Mouse (Mus musculus) leukemia stem cell, adult 10-12 weeks (primary cell): Measurements from ENCODE around the gene Olfr1199. TPM values are rescaled to one million over a fixed set of nuclear protein-coding genes. Genes with fewer than 3 reads are reported as not detected.

ENCODE experiments used
- polyA plus RNA-seq: library from polyadenylated mRNA; stranded (reverse); fragments of >175 nt; gene quantifications from 2 replicates; pipeline ENCODE4 v1.2.3, GENCODE M21; 2012; ENCODE audit warnings: low replicate concordance

Olfr1199 gene
- not detected in 2 replicates for polyA plus RNA-seq

GRCm38 (mm10) chr2:88760369-88760768 lies at the start of gene Olfr1199:
TSS of gene Olfr1199 (minus strand) at chr2:88760469.

GRCm38 (mm10) chr2:88792736-88793135 lies 32.5 kb upstream of the Olfr1199 start, which contains the start of gene Olfr1201:
TSS of gene Olfr1201 (plus strand) at chr2:88793036.

DNA sequence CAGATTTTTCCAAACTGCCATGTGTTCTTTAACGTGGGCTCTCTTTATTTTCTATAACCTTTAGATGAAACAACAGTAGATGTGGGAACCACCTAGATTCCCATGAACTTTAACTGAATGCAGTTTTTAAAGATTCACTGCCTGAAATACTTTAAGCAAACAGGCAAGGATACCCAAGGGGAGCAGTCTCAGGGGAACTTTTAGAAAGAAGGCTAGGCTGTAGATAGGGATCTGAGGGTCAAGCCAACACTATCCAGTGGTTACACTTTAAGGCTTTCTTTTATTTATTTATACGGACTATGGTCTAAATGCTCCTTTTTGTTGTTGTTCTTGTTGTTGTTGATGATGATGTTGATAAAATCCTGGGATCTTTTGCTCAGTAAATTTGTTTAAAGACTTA lies 10.1 kb upstream of the Olfr1199 start, which contains the start of gene Olfr1200:
Gene Olfr1200 (minus strand): TSS at position 101 of the 400 bp plus-strand sequence.

DNA sequence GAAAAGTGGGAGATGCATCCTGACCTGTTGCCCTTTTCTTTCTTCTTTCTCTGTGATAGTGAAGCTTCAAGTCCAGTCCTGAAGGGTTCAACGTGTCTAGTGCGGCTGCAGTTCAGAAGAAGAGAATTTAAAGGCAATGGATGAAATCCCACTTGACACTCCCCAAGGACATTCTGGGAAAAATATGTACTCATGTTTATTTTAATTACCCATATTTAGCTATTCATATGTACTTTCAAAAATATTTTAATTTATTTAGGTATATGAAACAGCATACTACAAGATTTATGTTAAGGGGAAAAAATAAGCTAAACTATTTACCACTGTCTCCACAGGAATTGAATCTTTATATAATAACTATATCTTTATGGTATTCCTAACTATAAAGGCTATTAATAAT lies 9.0 kb downstream of the Olfr1199 start, which contains the start of gene Olfr1198:
Gene Olfr1198 (minus strand): TSS at position 101 of the 400 bp plus-strand sequence.

GRCm38 (mm10) chr2:88732266-88732665 lies 28.0 kb downstream of the Olfr1199 start, which contains the start of gene Olfr1197:
TSS of gene Olfr1197 (minus strand) at chr2:88732366.

GRCm38 (mm10) chr2:88704497-88704896 lies 55.8 kb downstream of the Olfr1199 start, which contains the start of gene Olfr1196:
TSS of gene Olfr1196 (minus strand) at chr2:88704597.

Other genes starting within 250 kb of the Olfr1199 start
- not detected in 2 replicates for gene Olfr1186, start 241.9 kb downstream of the Olfr1199 start, polyA plus RNA-seq
- not detected in 2 replicates for gene Olfr1188, start 203.5 kb downstream of the Olfr1199 start, polyA plus RNA-seq
- not detected in 2 replicates for gene Olfr1189, start 174.0 kb downstream of the Olfr1199 start, polyA plus RNA-seq
- not detected in 2 replicates for gene Olfr1191-ps1, start 119.9 kb downstream of the Olfr1199 start, polyA plus RNA-seq
- 0.02 TPM in 1 of 2 replicates, not detected in the other for gene Olfr1192-ps1, start 112.0 kb downstream of the Olfr1199 start, polyA plus RNA-seq
- not detected in 2 replicates for gene Olfr1193, start 84.8 kb downstream of the Olfr1199 start, polyA plus RNA-seq
- not detected in 2 replicates for gene Olfr1195, start 71.3 kb downstream of the Olfr1199 start, polyA plus RNA-seq
- not detected in 2 replicates for gene Olfr1196, start 55.9 kb downstream of the Olfr1199 start, polyA plus RNA-seq
- not detected in 2 replicates for gene Olfr1197, start 28.1 kb downstream of the Olfr1199 start, polyA plus RNA-seq
- not detected in 2 replicates for gene Olfr1198, start 9.1 kb downstream of the Olfr1199 start, polyA plus RNA-seq
- not detected in 2 replicates for gene Olfr1200, start 10.0 kb upstream of the Olfr1199 start, polyA plus RNA-seq
- not detected in 2 replicates for gene Olfr1201, start 32.6 kb upstream of the Olfr1199 start, polyA plus RNA-seq
- not detected in 2 replicates for gene Olfr1202, start 54.0 kb upstream of the Olfr1199 start, polyA plus RNA-seq
- not detected in 2 replicates for gene Olfr1205, start 69.3 kb upstream of the Olfr1199 start, polyA plus RNA-seq
- not detected in 2 replicates for gene Olfr1204, start 88.8 kb upstream of the Olfr1199 start, polyA plus RNA-seq
- not detected in 2 replicates for gene Olfr1206, start 102.8 kb upstream of the Olfr1199 start, polyA plus RNA-seq
- gene Olfr1208, start 141.8 kb upstream of the Olfr1199 start, polyA plus RNA-seq, result not detected in 2 replicates
- not detected in 2 replicates for gene Olfr1209, start 154.7 kb upstream of the Olfr1199 start, polyA plus RNA-seq
- gene Olfr1211, start 177.6 kb upstream of the Olfr1199 start, polyA plus RNA-seq, result not detected in 2 replicates
- gene Olfr1212, start 193.5 kb upstream of the Olfr1199 start, polyA plus RNA-seq, result 0.33 TPM in 1 of 2 replicates, not detected in the other
- not detected in 2 replicates for gene Gm13762, start 219.8 kb upstream of the Olfr1199 start, polyA plus RNA-seq
- not detected in 2 replicates for gene Olfr1214, start 232.2 kb upstream of the Olfr1199 start, polyA plus RNA-seq
- not detected in 2 replicates for gene Olfr1215, start 246.5 kb upstream of the Olfr1199 start, polyA plus RNA-seq